Mouse (Mus musculus) liver, embryonic 14.5 days (tissue): ENCODE measurements around the gene 6030498E09Rik.

Experiments used
- CTCF ChIP-seq: IDR thresholded peaks from 2 replicates; pipeline ENCODE4 v1.5.1; 2016; ENCODE audit warnings: antibody characterized with exemption, low read depth, control low read depth
- EP300 ChIP-seq: IDR thresholded peaks from 2 replicates; pipeline ENCODE4 v1.6.1; 2016; ENCODE audit warnings: antibody characterized with exemption, low read depth

DNA sequence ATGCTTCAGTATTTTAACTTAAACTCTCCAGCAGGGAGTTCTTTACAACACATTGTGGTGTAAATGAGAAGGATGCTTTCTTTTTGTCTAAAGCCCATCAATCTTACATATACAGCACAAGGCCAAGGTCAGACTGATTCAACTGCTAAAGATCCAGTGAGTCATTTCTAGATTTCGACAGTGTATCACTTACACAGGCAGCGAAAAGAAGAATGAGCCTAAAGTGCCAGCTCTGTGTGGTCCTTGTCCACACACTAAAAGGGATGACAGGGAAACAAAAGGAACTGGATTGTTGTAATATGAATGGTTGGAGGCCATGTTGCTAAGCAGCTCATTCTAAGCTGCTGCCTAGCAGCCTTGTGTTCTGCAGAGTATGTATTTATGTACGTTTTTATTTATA, 41.5 kb downstream of the 6030498E09Rik start:
- TF ChIP-seq CTCF = no peak
- TF ChIP-seq EP300 = no peak
